Mouse (Mus musculus): ENCODE results near the gene Olfr725. TPM values are rescaled to one million over a fixed set of nuclear protein-coding genes. Genes with fewer than 3 reads are reported as not detected.
A peak's percentile ranks its signal among the peaks of the same experiment; 100 is the strongest.

Gene Olfr725
- polyA plus RNA-seq (2015; fragmentation: Nextera tagmentation; extraction: Ambion mirVana), result not detected in 2 replicates

- no peak for DNase-seq (ENCODE audit: low spot score)
These were observed at the start of gene Olfr725 for GRCm38 (mm10) chr14:50040275-50040674. TSS of gene Olfr725 (minus strand) at chr14:50040375.

- no peak for DNase-seq (ENCODE audit: low spot score)
These were observed 22.5 kb upstream of the Olfr725 start for GRCm38 (mm10) chr14:50062733-50063104.

GRCm38 (mm10) chr14:50061955-50062732 is 22.0 kb upstream of the Olfr725 start:
- DNase-seq (ENCODE audit: low spot score), result peak; percentile 34

GRCm38 (mm10) chr14:50061590-50061954 is 21.4 kb upstream of the Olfr725 start:
- DNase-seq (ENCODE audit: low spot score), result no peak

- no peak for DNase-seq (ENCODE audit: low spot score)
These were observed 21.0 kb upstream of the Olfr725 start for GRCm38 (mm10) chr14:50061179-50061578.

GRCm38 (mm10) chr14:50032041-50032440 is 8.1 kb downstream of the Olfr725 start:
- no peak for DNase-seq (ENCODE audit: low spot score)

- no peak for DNase-seq (ENCODE audit: low spot score)
These were observed 8.8 kb downstream of the Olfr725 start for GRCm38 (mm10) chr14:50031356-50031755.

- no peak for DNase-seq (ENCODE audit: low spot score)
These were observed 13.8 kb downstream of the Olfr725 start for GRCm38 (mm10) chr14:50026371-50026770.

Other genes with a start within 250 kb of the Olfr725 start
- gene Olfr722, start 138.4 kb downstream of the Olfr725 start, polyA plus RNA-seq (2015; fragmentation: Nextera tagmentation; extraction: Ambion mirVana), result not detected in 2 replicates
- gene Olfr723, start 108.6 kb downstream of the Olfr725 start, polyA plus RNA-seq (2015; fragmentation: Nextera tagmentation; extraction: Ambion mirVana), result not detected in 2 replicates
- not detected in 2 replicates for gene Olfr724, start 77.1 kb downstream of the Olfr725 start, polyA plus RNA-seq (2015; fragmentation: Nextera tagmentation; extraction: Ambion mirVana)
- not detected in 2 replicates for gene Olfr726, start 50.6 kb upstream of the Olfr725 start, polyA plus RNA-seq (2015; fragmentation: Nextera tagmentation; extraction: Ambion mirVana)
- gene Olfr727, start 82.8 kb upstream of the Olfr725 start, polyA plus RNA-seq (2015; fragmentation: Nextera tagmentation; extraction: Ambion mirVana), result not detected in 2 replicates
- gene Olfr728, start 102.3 kb upstream of the Olfr725 start, polyA plus RNA-seq (2015; fragmentation: Nextera tagmentation; extraction: Ambion mirVana), result not detected in 2 replicates
- gene Olfr729, start 112.5 kb upstream of the Olfr725 start, polyA plus RNA-seq (2015; fragmentation: Nextera tagmentation; extraction: Ambion mirVana), result not detected in 2 replicates
- not detected in 2 replicates for gene Olfr730, start 147.8 kb upstream of the Olfr725 start, polyA plus RNA-seq (2015; fragmentation: Nextera tagmentation; extraction: Ambion mirVana)
- not detected in 2 replicates for gene Olfr731, start 201.5 kb upstream of the Olfr725 start, polyA plus RNA-seq (2015; fragmentation: Nextera tagmentation; extraction: Ambion mirVana)
- gene Olfr732, start 243.8 kb upstream of the Olfr725 start, polyA plus RNA-seq (2015; fragmentation: Nextera tagmentation; extraction: Ambion mirVana), result not detected in 2 replicates